Mouse (Mus musculus): ENCODE data around the gene 6430531B16Rik. TPM values are rescaled to one million over a fixed set of nuclear protein-coding genes. Genes with fewer than 3 reads are reported as not detected.

6430531B16Rik gene
- total RNA-seq, 2 experiments from 2014 or later = not detected

- intact Hi-C loops (cut with DNase I; ENCODE audit: low total_unique reads) = no loop called here
- no peak for DNase-seq
Observed at GRCm38 (mm10) chr7:139944291-139945240, 34.0 kb downstream of the 6430531B16Rik start.

GRCm38 (mm10) chr7:139943674-139944281, 34.8 kb downstream of the 6430531B16Rik start, which contains the start of gene Utf1:
TSS of gene Utf1 (plus strand) at chr7:139943789.
- peak; percentile 31 for DNase-seq

GRCm38 (mm10) chr7:139940476-139941209, 37.9 kb downstream of the 6430531B16Rik start:
- intact Hi-C loops (cut with DNase I; ENCODE audit: low total_unique reads) = no loop called here
- peak; percentile 33 for DNase-seq

More at GRCm38 (mm10) chr7:139943674-139944281, 34.8 kb downstream of the 6430531B16Rik start, which contains the start of gene Utf1:
- intact Hi-C loops (cut with DNase I; ENCODE audit: low total_unique reads) = no loop called here

- intact Hi-C loops (cut with DNase I; ENCODE audit: low total_unique reads) = no loop called here
Observed at GRCm38 (mm10) chr7:139937810-139938209, 40.7 kb downstream of the 6430531B16Rik start.

GRCm38 (mm10) chr7:139937138-139937537, 41.4 kb downstream of the 6430531B16Rik start:
- no peak for DNase-seq
- intact Hi-C loops (cut with DNase I; ENCODE audit: low total_unique reads) = no loop called here

More at GRCm38 (mm10) chr7:139937810-139938209, 40.7 kb downstream of the 6430531B16Rik start:
- no peak for DNase-seq

- intact Hi-C loops (cut with DNase I; ENCODE audit: low total_unique reads) = no loop called here
- DNase-seq = no peak
Observed at GRCm38 (mm10) chr7:139936705-139937104, 41.9 kb downstream of the 6430531B16Rik start.

- no peak for DNase-seq
- intact Hi-C loops (cut with DNase I; ENCODE audit: low total_unique reads) = no loop called here
Observed at GRCm38 (mm10) chr7:139930732-139931131, 47.8 kb downstream of the 6430531B16Rik start.

Small RNA genes within 50 kb of the gene (microRNA-seq; reads per million reads assigned to microRNA genes)
- gene Mir202 (0 reads per million in 2 experiments), gene Mir7062 (0 to 0.50 reads per million in 2 experiments), gene mmu-mir-7686 (0 reads per million in 2 experiments)

Other genes with a start within 250 kb of the 6430531B16Rik start
- gene Adgra1, start 144.6 kb downstream of the 6430531B16Rik start, total RNA-seq (2021) = under 1 TPM; 0.14 to 0.22 TPM
- gene Kndc1, start 84.1 kb downstream of the 6430531B16Rik start, total RNA-seq (2021) = under 1 TPM; 0.04 to 0.08 TPM
- gene Utf1, start 35.0 kb downstream of the 6430531B16Rik start, total RNA-seq (2021) = not detected
- under 1 TPM; 0.59 to 0.75 TPM for gene Adam8, start 13.8 kb upstream of the 6430531B16Rik start, total RNA-seq (2021)
- 1 to 10 TPM; 6.9 to 7.4 TPM for gene Zfp511, start 57.6 kb upstream of the 6430531B16Rik start, total RNA-seq (2021)
- gene Tubgcp2, start 57.9 kb upstream of the 6430531B16Rik start, total RNA-seq (2021) = 10 to 100 TPM; 16.3 to 18.1 TPM
- not detected for gene Msx3, start 70.3 kb upstream of the 6430531B16Rik start, total RNA-seq (2021)
- under 1 TPM; 0.31 to 0.53 TPM for gene Caly, start 103.8 kb upstream of the 6430531B16Rik start, total RNA-seq (2021)
- not detected for gene Prap1, start 114.6 kb upstream of the 6430531B16Rik start, total RNA-seq (2021)
- 10 to 100 TPM; 33.6 to 43.7 TPM for gene Fuom, start 123.7 kb upstream of the 6430531B16Rik start, total RNA-seq (2021)
- 1 to 10 TPM; 3.7 to 4.7 TPM for gene Paox, start 137.0 kb upstream of the 6430531B16Rik start, total RNA-seq (2021)
- 100 to 1,000 TPM in 1 of 2 experiments, 10 to 100 TPM in 1; 91.8 to 114 TPM for gene Echs1, start 137.7 kb upstream of the 6430531B16Rik start, total RNA-seq (2021)
- 10 to 100 TPM; 22.9 to 23.6 TPM for gene Mtg1, start 158.8 kb upstream of the 6430531B16Rik start, total RNA-seq (2021)
- gene Sprn, start 176.1 kb upstream of the 6430531B16Rik start, total RNA-seq (2021) = under 1 TPM; 0.23 to 0.47 TPM
- gene Olfr522, start 186.0 kb upstream of the 6430531B16Rik start, total RNA-seq (2021) = not detected
- not detected for gene Olfr523, start 194.5 kb upstream of the 6430531B16Rik start, total RNA-seq (2021)
- not detected for gene Olfr524, start 227.2 kb upstream of the 6430531B16Rik start, total RNA-seq (2021)
- gene Cd163l1, start 239.5 kb upstream of the 6430531B16Rik start, total RNA-seq (2021) = not detected

All from gastrocnemius, postnatal 14 days (tissue).